Mouse (Mus musculus) heart, adult 9 months (tissue): ENCODE data around the gene Cox19.

ENCODE experiments used
- DNase-seq, 2 experiments: peaks; one replicate each; pipeline ENCODE4 v3.0.0; 2022; ENCODE audit warnings: low spot score in 2 of 2

The Cox19 gene

GRCm38 (mm10) chr5:139327634-139328020 is 23.6 kb downstream of the Cox19 start:
- DNase-seq: no peak

GRCm38 (mm10) chr5:139326986-139327633 is 24.1 kb downstream of the Cox19 start:
- no peak for DNase-seq

- no peak for DNase-seq
Observed at GRCm38 (mm10) chr5:139326111-139326696, 25.0 kb downstream of the Cox19 start.

GRCm38 (mm10) chr5:139325395-139325966 is 25.7 kb downstream of the Cox19 start, which contains the start of gene Adap1:
Adap1 (minus strand) TSS chr5:139325622.
- peak; percentile 42 to 47 for DNase-seq

- peak in 1 of 2 experiments; percentile 24 for DNase-seq
Observed at GRCm38 (mm10) chr5:139324691-139325394, 26.4 kb downstream of the Cox19 start.

- no peak for DNase-seq
Observed at GRCm38 (mm10) chr5:139324045-139324491, 27.1 kb downstream of the Cox19 start.

GRCm38 (mm10) chr5:139323260-139323924 is 27.8 kb downstream of the Cox19 start:
- no peak for DNase-seq

- DNase-seq: no peak
Observed at GRCm38 (mm10) chr5:139321331-139321730, 29.9 kb downstream of the Cox19 start.

GRCm38 (mm10) chr5:139320424-139320823 is 30.8 kb downstream of the Cox19 start:
- DNase-seq: no peak

- DNase-seq: no peak
Observed at GRCm38 (mm10) chr5:139317751-139318504, 33.3 kb downstream of the Cox19 start.

- no peak for DNase-seq
Observed at GRCm38 (mm10) chr5:139316982-139317675, 34.1 kb downstream of the Cox19 start.

GRCm38 (mm10) chr5:139314941-139315642 is 36.1 kb downstream of the Cox19 start:
- DNase-seq: no peak

- DNase-seq: no peak
Observed at GRCm38 (mm10) chr5:139313536-139313935, 37.7 kb downstream of the Cox19 start.

GRCm38 (mm10) chr5:139311822-139312221 is 39.4 kb downstream of the Cox19 start:
- DNase-seq: no peak

- no peak for DNase-seq
Observed at GRCm38 (mm10) chr5:139310477-139310876, 40.7 kb downstream of the Cox19 start.

- no peak for DNase-seq
Observed at GRCm38 (mm10) chr5:139309946-139310345, 41.3 kb downstream of the Cox19 start.

- DNase-seq: no peak
Observed at GRCm38 (mm10) chr5:139303646-139304061, 47.6 kb downstream of the Cox19 start.

GRCm38 (mm10) chr5:139302101-139302500 is 49.1 kb downstream of the Cox19 start:
- no peak for DNase-seq

GRCm38 (mm10) chr5:139297745-139298144 is 53.5 kb downstream of the Cox19 start:
- no peak for DNase-seq

- no peak for DNase-seq
Observed at GRCm38 (mm10) chr5:139297092-139297491, 54.1 kb downstream of the Cox19 start.
